Mouse (Mus musculus) limb, embryonic 11.5 days (tissue): ENCODE data around the gene Tmprss7. TPM values are rescaled to one million over a fixed set of nuclear protein-coding genes. Genes with fewer than 3 reads are reported as not detected.

Experiments used
- ATAC-seq: fragments of 200-750 bp; cut with Nextera tagmentation; 2 replicates; pipeline ENCODE4 v1.8.0; 2017; ENCODE audit warnings: low read depth; ENCODE audit not compliant: insufficient number of reproducible peaks, low FRiP score, low TSS enrichment
- DNase-seq: peaks from one replicate; pipeline ENCODE4 v3.0.0-alpha.2; 2015; ENCODE audit warnings: low spot score
- H3K27ac ChIP-seq: fragments of 300-500 bp; sonication (generic); replicated peaks from 2 replicates; pipeline ENCODE4 v1.5.1; 2014; ENCODE audit warnings: low read depth, mild to moderate bottlenecking, low read length
- H3K27me3 ChIP-seq: fragments of 300-500 bp; sonication (generic); 2 replicates; pipeline ENCODE4 v1.6.1; 2014; ENCODE audit warnings: mild to moderate bottlenecking, low read length, mixed read lengths; ENCODE audit not compliant: control insufficient read depth, insufficient read depth
- H3K36me3 ChIP-seq: fragments of 300-500 bp; sonication (generic); 2 replicates; pipeline ENCODE4 v1.6.1; 2014; ENCODE audit warnings: mild to moderate bottlenecking, low read length, moderate library complexity, mixed read lengths; ENCODE audit not compliant: control insufficient read depth, insufficient read depth
- H3K4me1 ChIP-seq: fragments of 300-500 bp; sonication (generic); 2 replicates; pipeline ENCODE4 v1.6.1; 2014; ENCODE audit warnings: low read length, mixed read lengths; ENCODE audit not compliant: control insufficient read depth, insufficient read depth
- H3K4me2 ChIP-seq: fragments of 300-500 bp; sonication (generic); 2 replicates; pipeline ENCODE4 v1.6.1; 2014; ENCODE audit warnings: low read depth, mild to moderate bottlenecking, moderate library complexity; ENCODE audit not compliant: severe bottlenecking
- H3K4me3 ChIP-seq: fragments of 300-500 bp; sonication (generic); 2 replicates; pipeline ENCODE4 v1.5.1; 2014; ENCODE audit warnings: low read depth, low read length
- H3K9ac ChIP-seq: fragments of 300-500 bp; sonication (generic); 2 replicates; pipeline ENCODE4 v1.6.1; 2014; ENCODE audit warnings: mild to moderate bottlenecking, low read length
- H3K9me3 ChIP-seq: fragments of 300-500 bp; sonication (generic); 2 replicates; pipeline ENCODE4 v1.6.1; 2016; ENCODE audit warnings: low read length; ENCODE audit not compliant: control insufficient read depth
- WGBS: fragments of 180-500 bp; shearing (Covaris S2); extraction: QIAGEN DNeasy Blood & Tissue Kit; methylation state at CpG from one replicate; pipeline ENCODE4 v1.1.7; 2014; 5-methylcytosine and 5-hydroxymethylcytosine counted together
- polyA plus RNA-seq: library from polyadenylated mRNA; unstranded; fragments of >200 nt; fragmentation: Nextera tagmentation; extraction: Ambion mirVana; gene quantifications from 2 replicates; pipeline ENCODE4 v1.2.1, GENCODE M21; 2014

The Tmprss7 gene
- polyA plus RNA-seq, 1 experiment from 2014 or later = 0.37 TPM

GRCm38 (mm10) chr16:45653009-45653933 is 40.2 kb downstream of the Tmprss7 start:
- H3K36me3 ChIP-seq = no peaks in the 10 kb centered on the region
- H3K9me3 ChIP-seq = no peaks in the 10 kb centered on the region
- no peak overlapping the region for H3K9ac ChIP-seq
- ATAC-seq (no peak), DNase-seq (no peak)
- WGBS = 10% methylated on average over 17 of the region's 17 CpGs
- peak overlapping the region; percentile 23; the same call in 1 of the 2 replicates for H3K4me3 ChIP-seq
- H3K4me2 ChIP-seq = peak overlapping the region; percentile 53
- H3K4me1 ChIP-seq = no peaks in the 10 kb centered on the region
- H3K27ac ChIP-seq = no peak overlapping the region
- 0 out of 2 replicates have a peak, but pooled peaks cover 6% of the 10 kb centered on the region for H3K27me3 ChIP-seq

GRCm38 (mm10) chr16:45651497-45651896 is 42.0 kb downstream of the Tmprss7 start:
- Histone ChIP-seq H3K36me3 (no peaks in the 10 kb centered on the region), H3K4me1 (no peaks in the 10 kb centered on the region), H3K27me3 (0 out of 2 replicates have a peak, but pooled peaks cover 6% of the 10 kb centered on the region), H3K4me3 (no peak overlapping the region), H3K9ac (no peak overlapping the region), H3K27ac (no peak overlapping the region), H3K9me3 (no peaks in the 10 kb centered on the region), H3K4me2 (no peak overlapping the region)
- WGBS = 54% methylated on average over 2 of the region's 2 CpGs
- ATAC-seq (no peak), DNase-seq (no peak)

DNA sequence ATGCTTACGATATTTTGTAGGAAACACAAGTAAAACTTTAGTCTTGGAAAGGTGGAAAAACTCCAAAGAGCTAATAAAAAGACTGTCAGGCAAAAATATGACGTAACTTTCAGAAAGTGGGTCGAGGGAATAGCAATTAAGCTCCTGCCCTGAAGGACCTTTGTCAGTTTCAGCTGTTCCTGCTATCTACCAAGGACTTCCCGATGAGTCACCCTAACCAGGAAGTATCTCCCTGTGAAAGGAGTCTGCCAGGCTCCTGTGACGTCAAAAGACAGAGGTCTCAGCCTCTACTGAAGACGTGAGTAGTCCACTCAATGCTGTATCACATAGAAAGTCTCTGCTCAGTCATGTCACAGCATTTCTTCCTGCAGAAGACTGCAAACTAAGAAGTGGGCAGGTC is 49.1 kb downstream of the Tmprss7 start:
- DNase-seq (no peak), ATAC-seq (no peak)
- Histone ChIP-seq H3K4me1 (no peaks in the 10 kb centered on the region), H3K9me3 (no peaks in the 10 kb centered on the region), H3K36me3 (no peaks in the 10 kb centered on the region), H3K27me3 (no peaks in the 10 kb centered on the region), H3K4me3 (no peak overlapping the region), H3K27ac (no peak overlapping the region), H3K9ac (no peak overlapping the region), H3K4me2 (no peak overlapping the region)
- WGBS = 70% methylated on average over 6 of the region's 6 CpGs

DNA sequence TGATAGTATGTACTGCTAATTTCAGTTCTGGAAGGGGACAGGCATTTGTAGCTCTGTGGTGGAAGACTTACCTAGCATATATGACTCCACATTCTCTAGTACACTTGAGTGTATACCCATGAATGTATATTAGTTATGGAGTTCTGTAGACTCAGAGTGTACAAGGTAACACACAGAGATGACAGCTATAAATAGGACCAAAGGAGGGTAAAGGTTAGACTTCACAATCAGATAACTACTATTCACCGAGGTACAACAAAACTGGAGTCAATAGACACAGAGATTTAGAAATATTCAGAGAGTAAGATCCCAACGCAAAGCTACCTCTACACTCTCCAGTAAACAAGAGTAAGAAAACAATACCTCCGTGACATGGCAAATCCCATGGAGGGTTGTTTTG is 49.5 kb downstream of the Tmprss7 start:
- Histone ChIP-seq H3K4me3 (no peak overlapping the region), H3K4me1 (no peaks in the 10 kb centered on the region), H3K9me3 (no peaks in the 10 kb centered on the region), H3K9ac (no peak overlapping the region), H3K4me2 (no peak overlapping the region), H3K27ac (no peak overlapping the region), H3K36me3 (no peaks in the 10 kb centered on the region), H3K27me3 (no peaks in the 10 kb centered on the region)
- DNase-seq (no peak), ATAC-seq (no peak)
- WGBS = 94% methylated on average over 3 of the region's 3 CpGs

GRCm38 (mm10) chr16:45641301-45641700 is 52.2 kb downstream of the Tmprss7 start:
- WGBS = 82% methylated on average over 3 of the region's 3 CpGs

GRCm38 (mm10) chr16:45640070-45640762 is 53.2 kb downstream of the Tmprss7 start:
- no peak overlapping the region for H3K9ac ChIP-seq

More at GRCm38 (mm10) chr16:45641301-45641700, 52.2 kb downstream of the Tmprss7 start:
- DNase-seq (no peak), ATAC-seq (no peak)
- no peak overlapping the region for H3K4me3 ChIP-seq
- H3K4me2 ChIP-seq = no peak overlapping the region
- H3K9ac ChIP-seq = no peak overlapping the region
- no peak overlapping the region for H3K27ac ChIP-seq
- no peaks in the 10 kb centered on the region for H3K9me3 ChIP-seq
- H3K27me3 ChIP-seq = no peaks in the 10 kb centered on the region
- H3K36me3 ChIP-seq = no peaks in the 10 kb centered on the region
- no peaks in the 10 kb centered on the region for H3K4me1 ChIP-seq

GRCm38 (mm10) chr16:45635826-45636225 is 57.6 kb downstream of the Tmprss7 start:
- DNase-seq (no peak), ATAC-seq (no peak)
- WGBS = 90% methylated on average over 2 of the region's 2 CpGs
- H3K27ac ChIP-seq = no peak overlapping the region
- H3K9ac ChIP-seq = no peak overlapping the region
- no peaks in the 10 kb centered on the region for H3K36me3 ChIP-seq
- no peak overlapping the region for H3K4me2 ChIP-seq
- no peaks in the 10 kb centered on the region for H3K27me3 ChIP-seq
- H3K4me1 ChIP-seq = no peaks in the 10 kb centered on the region
- no peaks in the 10 kb centered on the region for H3K9me3 ChIP-seq
- H3K4me3 ChIP-seq = no peak overlapping the region

More at GRCm38 (mm10) chr16:45640070-45640762, 53.2 kb downstream of the Tmprss7 start:
- ATAC-seq (no peak), DNase-seq (no peak)
- Histone ChIP-seq H3K4me1 (no peaks in the 10 kb centered on the region), H3K4me2 (no peak overlapping the region), H3K36me3 (no peaks in the 10 kb centered on the region), H3K9me3 (no peaks in the 10 kb centered on the region), H3K27ac (no peak overlapping the region), H3K27me3 (no peaks in the 10 kb centered on the region), H3K4me3 (no peak overlapping the region)
- 88% methylated on average over 10 of the region's 10 CpGs for WGBS

DNA sequence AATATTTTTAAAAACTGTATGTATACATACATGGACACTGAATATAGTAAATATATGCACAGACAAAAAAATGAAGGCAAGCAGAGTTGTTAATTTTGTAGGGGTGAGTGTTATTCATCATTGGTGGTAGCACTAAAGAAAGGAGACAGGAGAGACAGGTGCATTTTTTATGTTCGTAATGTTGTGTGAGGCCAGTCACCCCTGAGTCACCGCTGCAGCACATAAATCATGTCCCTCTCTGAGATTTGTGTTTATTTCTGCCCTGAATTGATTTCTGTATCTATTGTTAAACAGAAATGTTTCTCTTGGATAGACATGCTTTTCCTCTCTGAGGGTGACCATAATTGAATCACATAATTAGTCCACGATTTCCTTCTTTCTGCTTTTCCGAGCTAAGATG is 61.0 kb downstream of the Tmprss7 start:
- H3K4me2 ChIP-seq = no peak overlapping the region
- H3K27me3 ChIP-seq = no peaks in the 10 kb centered on the region
- H3K9me3 ChIP-seq = no peaks in the 10 kb centered on the region
- H3K36me3 ChIP-seq = no peaks in the 10 kb centered on the region
- H3K9ac ChIP-seq = no peak overlapping the region
- 82% methylated on average over 4 of the region's 4 CpGs for WGBS
- no peaks in the 10 kb centered on the region for H3K4me1 ChIP-seq
- ATAC-seq (no peak), DNase-seq (no peak)
- H3K27ac ChIP-seq = no peak overlapping the region
- no peak overlapping the region for H3K4me3 ChIP-seq
